Mouse (Mus musculus): ENCODE results near the gene Creb5.
A peak's percentile ranks its signal among the peaks of the same experiment; 100 is the strongest.

DNA sequence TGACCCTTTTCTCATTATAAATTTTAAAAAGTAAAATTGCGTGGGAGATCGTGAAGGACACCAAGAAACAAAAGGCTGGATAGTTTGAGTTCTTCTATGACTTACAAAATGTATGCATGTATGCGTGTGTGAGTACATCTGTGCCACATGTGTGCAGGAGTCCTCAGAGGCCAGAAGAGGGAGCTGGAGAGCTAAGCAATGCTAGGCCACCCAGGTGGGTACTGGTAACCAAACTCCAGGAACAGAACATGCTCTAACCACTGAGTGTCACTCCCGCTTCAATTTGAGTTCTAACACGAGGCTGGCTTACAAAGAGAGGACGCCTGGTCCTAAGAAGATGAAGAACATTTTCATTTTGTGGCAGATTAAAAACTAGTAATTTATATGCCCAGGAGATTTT, 203.8 kb downstream of the Creb5 start:
- no peak for TF ChIP-seq EP300 (IDR thresholded peaks at IDR 0.05)
- TF ChIP-seq CTCF (IDR thresholded peaks at IDR 0.05): peak; percentile 45

All from lung, postnatal 0 days (tissue).